Mouse (Mus musculus): Measurements from ENCODE around the gene Kifap3. TPM values are rescaled to one million over a fixed set of nuclear protein-coding genes. Genes with fewer than 3 reads are reported as not detected.
"Not testable (repeated sequence)": the region's sequence is repeated elsewhere in the genome, so short reads cannot be mapped to it uniquely, and the experiment has no call there.

The Kifap3 gene
- polyA plus RNA-seq (2016; fragmentation: Nextera tagmentation; extraction: Ambion mirVana): 74.6 and 87.3 TPM in 2 replicates

DNA sequence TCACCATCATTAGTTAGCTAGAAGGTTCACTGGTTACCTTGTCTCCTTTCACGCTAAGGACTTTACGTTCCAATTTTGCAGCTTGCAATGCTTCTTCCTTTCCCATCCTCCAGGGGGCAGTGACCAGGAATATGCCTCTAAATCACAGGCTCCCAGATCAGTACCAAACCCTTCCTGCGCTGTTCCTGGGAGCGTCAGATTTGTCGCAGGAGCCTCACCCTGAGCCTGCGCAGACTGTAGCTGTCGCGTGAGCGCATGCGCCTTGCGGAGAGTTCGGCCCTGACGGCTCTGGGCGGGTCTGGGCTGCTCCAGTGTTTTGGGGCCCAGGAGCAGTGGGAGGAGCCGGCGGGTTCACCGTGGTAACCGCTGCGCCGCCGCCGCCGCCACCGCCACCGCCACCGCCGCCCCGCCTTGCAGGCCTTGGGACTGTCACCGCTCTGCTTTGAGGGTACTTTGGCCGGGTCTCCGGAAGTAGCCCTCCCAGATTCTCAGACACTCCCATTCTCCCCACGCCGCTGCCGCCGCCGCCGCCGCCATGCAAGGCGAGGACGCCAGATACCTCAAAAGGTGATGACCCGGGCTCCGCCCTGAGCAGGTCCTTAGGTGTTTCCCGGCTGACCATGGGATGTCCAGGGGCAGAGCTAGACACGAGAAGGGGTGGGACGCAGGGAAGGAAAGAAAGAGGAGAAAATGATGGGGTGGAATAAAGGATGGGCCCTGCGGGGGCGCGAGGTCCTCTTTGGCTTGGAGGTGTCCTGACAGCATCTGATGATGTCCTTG lies at the start of gene Kifap3:
TSS of gene Kifap3 (plus strand) at position 248 of the 780 bp plus-strand sequence.
- Histone ChIP-seq H3K36me3 (peaks cover 6% of the 10 kb centered on the region), H3K27me3 (no peaks in the 10 kb centered on the region), H3K27ac (peak within 1 kb of the TSS; percentile 90), H3K4me3 (peak within 1 kb of the TSS; percentile 77), H3K9me3 (replicated peaks) (no peaks in the 10 kb centered on the region), H3K4me2 (replicated peaks) (peak within 1 kb of the TSS; percentile 69), H3K9ac (peak within 1 kb of the TSS; percentile 81), H3K4me1 (no peaks in the 10 kb centered on the region)
- peak; percentile 100 for ATAC-seq (ENCODE audit: low FRiP score)
- under 1% methylated on average over 42 of the region's 48 CpGs for whole genome bisulfite sequencing

DNA sequence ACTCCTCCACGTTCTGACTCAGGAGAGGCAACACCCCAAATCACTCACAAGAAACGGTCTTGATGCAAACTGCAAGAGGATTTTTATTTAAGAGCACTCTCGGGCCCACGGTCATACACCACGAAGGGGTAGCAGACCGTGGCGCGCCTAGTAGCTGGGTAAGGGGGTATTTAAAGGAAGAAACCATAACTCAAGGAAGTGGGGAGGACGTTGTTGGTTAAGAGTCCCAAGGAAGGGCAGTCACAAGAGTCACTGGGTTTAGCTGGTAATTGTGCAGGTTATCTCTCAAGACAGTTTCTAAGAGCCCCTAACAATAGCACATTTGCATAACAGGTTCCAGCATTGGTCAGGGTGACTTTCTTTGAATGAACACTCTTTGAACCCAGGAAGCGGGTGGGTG lies 48.2 kb upstream of the Kifap3 start:
- ATAC-seq (ENCODE audit: low FRiP score); H3K9me3 ChIP-seq (replicated peaks); H3K27ac ChIP-seq; H3K4me1 ChIP-seq; H3K36me3 ChIP-seq; H3K9ac ChIP-seq; H3K4me2 ChIP-seq (replicated peaks); H3K4me3 ChIP-seq; H3K27me3 ChIP-seq: not testable (repeated sequence)
- 90% methylated on average over 10 of the region's 10 CpGs for WGBS

DNA sequence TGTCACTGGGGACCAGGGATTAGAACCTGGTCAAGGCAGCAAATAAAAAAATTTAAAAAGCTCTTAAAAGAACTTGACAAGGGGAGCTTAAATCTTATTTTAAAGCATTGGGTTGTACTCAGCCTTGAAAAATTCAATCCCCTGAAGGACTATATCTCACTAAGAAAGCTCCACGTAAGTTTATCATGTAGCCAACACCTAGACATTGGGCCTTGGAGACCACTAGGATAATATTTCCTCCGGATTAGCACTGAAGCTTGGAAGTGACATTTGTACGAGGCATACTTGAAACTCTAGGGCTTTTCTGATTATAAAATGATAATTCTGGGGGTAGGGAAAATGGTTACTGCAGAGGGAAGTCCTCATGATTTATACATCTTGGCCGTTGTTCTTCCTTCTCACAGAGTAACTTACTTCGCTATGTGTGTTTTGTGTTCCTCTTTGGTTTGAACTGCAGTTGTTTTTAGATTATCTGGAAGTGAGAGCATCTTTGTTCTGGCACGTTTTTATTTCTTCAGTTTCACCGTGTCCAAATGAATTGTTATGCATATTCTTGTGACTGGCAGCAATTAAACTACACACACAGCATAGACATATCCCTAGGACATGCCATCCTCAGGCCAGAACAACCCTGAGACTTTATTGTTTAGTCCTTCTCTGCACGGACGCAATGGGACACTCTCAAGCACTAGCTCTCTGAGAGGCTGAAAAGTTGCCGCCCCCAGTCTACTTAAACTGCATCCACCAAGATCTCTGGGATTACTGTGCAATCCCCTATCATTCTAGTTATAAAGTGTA lies 42.7 kb upstream of the Kifap3 start:
- Histone ChIP-seq H3K27me3 (no peaks in the 10 kb centered on the region), H3K27ac (no peak overlapping the region), H3K4me1 (no peaks in the 10 kb centered on the region), H3K4me3 (no peak overlapping the region), H3K9ac (no peak overlapping the region), H3K9me3 (replicated peaks) (no peaks in the 10 kb centered on the region), H3K4me2 (replicated peaks) (no peak overlapping the region), H3K36me3 (no peaks in the 10 kb centered on the region)
- WGBS: 82% methylated on average over 10 of the region's 10 CpGs
- ATAC-seq (ENCODE audit: low FRiP score): no peak

DNA sequence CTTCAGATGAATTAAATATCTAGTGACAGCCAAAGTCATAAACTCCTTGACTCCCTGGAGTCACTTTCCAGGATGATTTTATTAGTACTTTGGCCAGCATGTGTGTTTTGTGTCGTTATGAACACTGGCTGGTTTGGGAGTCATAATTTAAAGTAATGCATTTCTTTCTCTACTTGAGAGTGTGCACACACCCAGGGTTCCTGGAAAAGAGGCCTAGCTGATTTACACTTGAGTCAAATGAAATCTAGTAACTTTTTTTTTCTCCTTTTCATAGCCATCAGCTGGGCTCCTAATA lies 42.2 kb upstream of the Kifap3 start:
- H3K4me1 ChIP-seq: no peaks in the 10 kb centered on the region
- H3K4me2 ChIP-seq (replicated peaks): no peak overlapping the region
- no peak for ATAC-seq (ENCODE audit: low FRiP score)
- H3K9ac ChIP-seq: no peak overlapping the region
- H3K9me3 ChIP-seq (replicated peaks): no peaks in the 10 kb centered on the region
- no peak overlapping the region for H3K27ac ChIP-seq
- H3K36me3 ChIP-seq: no peaks in the 10 kb centered on the region
- H3K27me3 ChIP-seq: no peaks in the 10 kb centered on the region
- H3K4me3 ChIP-seq: no peak overlapping the region
- 82% methylated on average over 1 of the region's 1 CpGs for WGBS

DNA sequence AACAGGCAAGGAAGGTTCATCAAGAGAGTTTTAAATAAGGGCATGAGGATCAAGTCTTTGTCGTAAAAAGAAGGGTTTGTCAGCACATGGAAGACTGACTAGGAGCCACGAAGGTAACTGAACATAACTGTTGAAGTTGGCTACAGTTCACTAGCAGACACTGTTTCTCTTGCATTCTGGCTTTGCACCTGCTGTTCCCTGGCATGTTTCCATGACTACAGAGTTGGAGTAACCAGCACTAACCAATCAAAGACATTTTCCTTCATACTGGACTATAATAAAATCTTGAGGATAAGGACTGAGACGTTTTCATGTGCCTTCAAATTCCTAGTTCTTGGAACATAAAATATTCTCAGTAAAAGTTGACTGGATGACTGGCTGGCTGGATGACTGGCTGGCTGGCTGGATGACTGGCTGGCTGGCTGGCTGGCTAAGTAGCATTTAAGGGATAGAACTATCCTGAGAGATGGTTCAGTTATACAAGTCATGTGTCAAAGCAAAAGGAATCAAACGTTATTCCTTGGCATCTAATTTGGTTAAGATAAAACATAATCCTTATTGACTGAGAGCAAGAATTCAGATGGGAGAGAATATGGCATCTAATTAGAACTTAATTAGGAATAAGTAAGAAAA lies 27.9 kb upstream of the Kifap3 start:
- 71% methylated on average over 4 of the region's 4 CpGs for WGBS
- no peak for ATAC-seq (ENCODE audit: low FRiP score)
- H3K9me3 ChIP-seq (replicated peaks): no peaks in the 10 kb centered on the region

DNA sequence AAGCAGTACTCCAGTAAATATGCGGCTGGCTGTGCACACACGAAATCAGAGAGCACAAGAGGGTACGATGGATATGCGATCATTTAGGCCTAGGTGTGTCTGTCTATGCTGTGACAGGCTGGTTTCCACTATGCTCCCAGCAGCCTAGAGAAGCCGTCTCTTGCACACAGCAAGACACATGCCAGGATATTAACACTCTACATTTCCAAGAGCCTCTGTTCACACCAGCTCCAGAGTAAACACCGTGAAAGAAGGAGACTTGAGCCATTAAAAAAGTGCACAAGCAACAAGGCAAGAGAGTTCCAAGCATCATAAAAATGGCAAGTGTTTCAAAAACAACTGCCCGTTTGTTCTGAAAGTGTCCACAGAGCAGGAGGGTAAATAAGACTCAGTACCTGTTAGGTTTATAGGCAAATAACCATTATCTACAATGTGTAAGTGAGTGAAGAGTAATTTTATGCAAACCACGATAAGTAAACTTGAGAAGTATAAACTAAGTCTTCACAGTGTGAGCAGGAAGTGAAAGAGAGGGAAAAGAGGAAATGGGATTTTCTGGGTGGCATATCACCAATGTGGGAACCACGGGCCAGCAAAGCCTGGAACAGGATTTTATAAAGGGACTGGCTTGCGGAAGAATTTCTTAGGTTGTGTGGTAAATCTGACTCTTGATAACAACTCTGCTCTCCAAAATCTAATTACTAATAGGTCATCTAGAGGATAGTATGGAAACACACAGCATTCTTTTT lies 21.7 kb upstream of the Kifap3 start:
- Histone ChIP-seq H3K9ac (no peak overlapping the region), H3K36me3 (no peaks in the 10 kb centered on the region), H3K4me2 (replicated peaks) (no peak overlapping the region), H3K4me1 (no peaks in the 10 kb centered on the region), H3K27ac (no peak overlapping the region), H3K4me3 (no peak overlapping the region), H3K27me3 (no peaks in the 10 kb centered on the region), H3K9me3 (replicated peaks) (no peaks in the 10 kb centered on the region)
- no peak for ATAC-seq (ENCODE audit: low FRiP score)
- WGBS: 82% methylated on average over 10 of the region's 10 CpGs

More for the DNA sequence above, 27.9 kb upstream of the Kifap3 start:
- H3K36me3 ChIP-seq: no peaks in the 10 kb centered on the region
- no peak overlapping the region for H3K27ac ChIP-seq
- H3K4me3 ChIP-seq: no peak overlapping the region
- H3K27me3 ChIP-seq: no peaks in the 10 kb centered on the region
- H3K4me1 ChIP-seq: no peaks in the 10 kb centered on the region
- H3K9ac ChIP-seq: no peak overlapping the region
- H3K4me2 ChIP-seq (replicated peaks): no peak overlapping the region

DNA sequence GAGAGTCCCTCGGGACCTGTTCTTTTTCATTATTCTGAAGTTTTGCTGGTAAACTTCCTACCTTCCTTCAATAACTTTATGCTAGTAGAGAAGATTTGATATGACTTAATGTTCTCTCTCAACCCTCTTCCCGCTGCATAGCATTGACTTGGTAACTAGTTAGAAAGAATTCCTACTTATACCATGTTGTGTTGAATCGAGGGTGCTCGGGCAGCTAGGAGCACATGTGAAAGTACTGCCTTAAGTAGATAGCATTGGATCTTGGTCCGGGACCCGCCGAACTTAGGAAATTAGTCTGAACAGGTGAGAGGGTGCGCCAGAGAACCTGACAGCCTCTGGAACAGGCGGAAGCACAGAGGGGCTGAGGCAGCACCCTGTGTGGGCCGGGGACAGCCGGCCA lies 4.2 kb downstream of the Kifap3 start:
- not testable (repeated sequence) for H3K4me3 ChIP-seq; H3K9me3 ChIP-seq (replicated peaks); H3K4me2 ChIP-seq (replicated peaks); H3K27ac ChIP-seq; H3K27me3 ChIP-seq; H3K36me3 ChIP-seq; H3K9ac ChIP-seq; ATAC-seq (ENCODE audit: low FRiP score); H3K4me1 ChIP-seq
- WGBS: 98% methylated on average over 8 of the region's 11 CpGs

DNA sequence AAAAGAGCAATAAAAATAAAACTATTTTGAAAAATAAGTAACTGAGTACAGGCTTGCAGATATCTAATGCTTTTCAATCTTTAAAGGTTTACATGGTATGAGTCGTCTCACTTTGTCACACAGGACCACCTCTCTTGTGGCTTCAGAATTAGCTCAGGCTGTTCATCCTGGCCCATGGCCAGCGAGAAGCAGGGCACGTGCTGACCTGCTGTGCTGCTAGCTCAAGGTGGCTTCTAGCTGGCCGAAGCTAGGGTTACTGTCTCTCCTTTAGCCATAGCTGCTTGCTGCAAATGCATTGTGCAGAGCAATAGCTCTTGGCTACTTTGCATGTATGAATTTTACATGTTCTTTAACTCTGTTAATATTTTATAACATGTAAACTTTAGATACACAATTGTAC lies 42.0 kb downstream of the Kifap3 start:
- 0 out of 2 replicates have a peak, but pooled peaks cover 4% of the 10 kb centered on the region for H3K36me3 ChIP-seq
- no peak overlapping the region for H3K4me2 ChIP-seq (replicated peaks)
- 64% methylated on average over 4 of the region's 4 CpGs for WGBS
- no peaks in the 10 kb centered on the region for H3K27me3 ChIP-seq
- H3K9ac ChIP-seq: no peak overlapping the region
- H3K27ac ChIP-seq: no peak overlapping the region
- no peak overlapping the region for H3K4me3 ChIP-seq
- no peaks in the 10 kb centered on the region for H3K9me3 ChIP-seq (replicated peaks)
- no peak for ATAC-seq (ENCODE audit: low FRiP score)
- H3K4me1 ChIP-seq: no peaks in the 10 kb centered on the region

DNA sequence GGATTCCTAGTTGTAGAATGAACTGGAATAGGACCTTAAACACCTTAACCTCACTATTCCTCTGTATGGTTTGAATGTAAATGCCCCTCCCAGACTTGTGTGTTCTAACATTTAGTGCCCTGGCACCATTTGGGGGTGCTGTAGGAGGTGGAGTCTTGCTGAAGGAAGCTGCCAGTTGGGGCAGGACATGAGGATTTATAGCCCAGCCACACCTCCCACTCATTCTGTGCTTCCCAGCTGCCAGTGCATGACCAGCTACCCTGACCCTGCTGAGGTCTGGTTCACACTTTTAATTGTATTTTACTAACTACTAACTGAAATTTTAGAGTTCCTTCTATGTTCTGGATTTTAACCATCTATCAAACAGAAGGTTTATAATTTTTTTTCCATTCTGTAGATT lies 50.1 kb downstream of the Kifap3 start:
- Histone ChIP-seq H3K27me3 (no peaks in the 10 kb centered on the region), H3K4me2 (replicated peaks) (no peak overlapping the region), H3K4me3 (no peak overlapping the region), H3K27ac (no peak overlapping the region), H3K36me3 (0 out of 2 replicates have a peak, but pooled peaks cover 4% of the 10 kb centered on the region), H3K9ac (no peak overlapping the region), H3K4me1 (no peaks in the 10 kb centered on the region), H3K9me3 (replicated peaks) (no peaks in the 10 kb centered on the region)
- no peak for ATAC-seq (ENCODE audit: low FRiP score)

DNA sequence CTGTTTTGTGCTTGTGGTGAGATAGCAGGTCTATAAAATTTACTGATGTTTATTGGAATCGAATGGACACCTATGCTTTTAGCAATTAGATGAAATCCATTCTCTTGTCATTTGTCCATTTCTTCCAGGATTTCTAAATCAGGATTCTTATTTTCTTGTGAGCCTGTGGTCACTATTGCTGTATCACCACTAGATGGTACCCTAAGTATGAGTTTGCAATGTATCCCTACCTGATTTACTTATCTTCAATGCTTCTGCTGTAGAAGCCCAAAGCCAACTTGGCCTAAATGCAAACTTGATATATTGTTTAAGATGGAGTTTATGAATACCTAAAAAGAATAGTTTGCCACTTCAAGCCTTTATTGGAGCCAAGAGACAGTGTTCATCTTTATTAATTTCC lies 54.7 kb downstream of the Kifap3 start:
- Histone ChIP-seq H3K4me3 (no peak overlapping the region), H3K9me3 (replicated peaks) (no peaks in the 10 kb centered on the region), H3K27ac (no peak overlapping the region), H3K4me1 (peaks cover 3% of the 10 kb centered on the region; the same call in 1 of the 2 replicates), H3K36me3 (0 out of 2 replicates have a peak, but pooled peaks cover 4% of the 10 kb centered on the region), H3K27me3 (no peaks in the 10 kb centered on the region), H3K9ac (no peak overlapping the region), H3K4me2 (replicated peaks) (no peak overlapping the region)
- WGBS: 77% methylated on average over 1 of the region's 1 CpGs
- no peak for ATAC-seq (ENCODE audit: low FRiP score)

DNA sequence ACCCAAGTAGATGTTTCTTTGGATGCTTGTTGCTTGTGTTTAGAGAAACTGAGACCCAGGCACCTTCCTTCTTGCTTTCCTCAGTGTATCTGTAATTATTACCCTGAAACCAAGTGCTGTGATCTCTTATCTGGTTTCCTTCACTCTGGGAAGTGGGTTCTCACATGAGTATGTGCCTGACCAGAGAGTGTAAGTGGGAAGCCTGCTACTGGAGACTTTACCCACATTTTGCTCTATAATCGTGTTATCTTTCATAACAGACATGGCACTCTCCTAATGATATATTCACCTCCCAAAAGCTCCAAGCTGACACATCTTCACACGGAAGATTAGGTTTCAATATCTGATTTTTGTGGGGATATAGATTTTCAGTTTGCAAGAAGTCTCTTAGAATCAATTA lies 55.7 kb downstream of the Kifap3 start:
- no peaks in the 10 kb centered on the region for H3K9me3 ChIP-seq (replicated peaks)
- no peak for ATAC-seq (ENCODE audit: low FRiP score)
- no peak overlapping the region for H3K4me3 ChIP-seq
- H3K4me1 ChIP-seq: peaks cover 3% of the 10 kb centered on the region; the same call in 1 of the 2 replicates
- H3K9ac ChIP-seq: no peak overlapping the region
- 97% methylated on average over 2 of the region's 2 CpGs for WGBS
- H3K36me3 ChIP-seq: peaks cover 7% of the 10 kb centered on the region; the same call in 1 of the 2 replicates
- H3K27me3 ChIP-seq: no peaks in the 10 kb centered on the region
- no peak overlapping the region for H3K4me2 ChIP-seq (replicated peaks)
- H3K27ac ChIP-seq: no peak overlapping the region

DNA sequence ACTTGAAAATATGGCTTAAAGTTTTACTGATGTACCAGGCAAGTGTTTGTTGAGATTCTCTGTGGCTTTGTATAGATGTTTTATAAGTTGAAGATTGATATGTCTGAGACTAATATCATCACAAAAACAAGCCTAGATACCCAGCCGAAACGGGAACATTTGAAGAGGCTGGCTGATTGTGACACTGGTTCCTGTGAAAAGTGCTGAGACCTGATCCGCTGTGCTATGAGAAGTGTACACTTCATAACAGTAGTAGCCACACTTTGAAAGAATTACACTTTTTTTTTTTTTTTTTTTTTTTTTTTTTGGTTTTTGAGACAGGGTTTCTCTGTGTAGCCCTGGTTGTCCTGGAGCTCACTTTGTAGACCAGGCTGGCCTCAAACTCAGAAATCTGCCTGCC lies 59.1 kb downstream of the Kifap3 start:
- not testable (repeated sequence) for H3K9me3 ChIP-seq (replicated peaks); H3K4me3 ChIP-seq; H3K27ac ChIP-seq; H3K9ac ChIP-seq; H3K27me3 ChIP-seq; H3K4me2 ChIP-seq (replicated peaks); H3K36me3 ChIP-seq; ATAC-seq (ENCODE audit: low FRiP score); H3K4me1 ChIP-seq
- 99% methylated on average over 3 of the region's 3 CpGs for WGBS
